Mouse (Mus musculus): ENCODE results near the gene Vta1. TPM values are rescaled to one million over a fixed set of nuclear protein-coding genes. Genes with fewer than 3 reads are reported as not detected.

The Vta1 gene
- polyA plus RNA-seq, 1 experiment, result 47.2 TPM

- Histone ChIP-seq H3K36me3 (ENCODE audit: control insufficient read depth, insufficient read depth) (no peaks in the 10 kb centered on the region), H3K4me3 (ENCODE audit: insufficient read depth, poor library complexity, severe bottlenecking) (no peak overlapping the region), H3K79me3 (ENCODE audit: low read depth) (no peaks in the 10 kb centered on the region), H3K79me2 (ENCODE audit: control insufficient read depth, insufficient read depth) (no peaks in the 10 kb centered on the region), H3ac (ENCODE audit: control insufficient read depth, insufficient read length, low read depth) (no peak overlapping the region), H3K27me3 (ENCODE audit: control insufficient read depth, insufficient read depth, insufficient read length) (no peaks in the 10 kb centered on the region)
- TF ChIP-seq CTCF (IDR thresholded peaks at IDR 0.05; ENCODE audit: control insufficient read depth, insufficient read depth, insufficient read length), result no peak
- no peak for TF ChIP-seq MYOD1 (IDR thresholded peaks at IDR 0.05; ENCODE audit: control insufficient read depth, insufficient read length, low read depth)
- no peak for TF ChIP-seq USF1 (IDR thresholded peaks at IDR 0.05; ENCODE audit: low read depth)
- no peak for TF ChIP-seq MAX (IDR thresholded peaks at IDR 0.05)
- no peak for TF ChIP-seq MYOG (IDR thresholded peaks at IDR 0.05; ENCODE audit: control insufficient read depth, extremely low read depth, insufficient read length)
- no peak for TF ChIP-seq FOSL1 (IDR thresholded peaks at IDR 0.05; ENCODE audit: insufficient read depth, low read length, poor library complexity, severe bottlenecking)
- no peak for TF ChIP-seq CEBPB (IDR thresholded peaks at IDR 0.05; ENCODE audit: low read depth)
Measured at GRCm38 (mm10) chr10:14607597-14607996, 97.8 kb downstream of the Vta1 start.

Other genes starting within 250 kb of the Vta1 start
- gene Adgrg6, start 159.9 kb downstream of the Vta1 start, polyA plus RNA-seq (2012; fragmentation: generic; extraction: Trizol), result 1.1 TPM
- 0.05 TPM for gene Nmbr, start within 50 bp of the Vta1 start, polyA plus RNA-seq (2012; fragmentation: generic; extraction: Trizol)
- not detected for gene Gje1, start 12.7 kb upstream of the Vta1 start, polyA plus RNA-seq (2012; fragmentation: generic; extraction: Trizol)